Mouse (Mus musculus) hematopoietic stem cell, adult 5-6 weeks (primary cell): Measurements from ENCODE around the gene 2410141K09Rik. TPM values are rescaled to one million over a fixed set of nuclear protein-coding genes. Genes with fewer than 3 reads are reported as not detected.
"Not testable (repeated sequence)": the region's sequence is repeated elsewhere in the genome, so short reads cannot be mapped to it uniquely, and the experiment has no call there.

Experiments used
- ATAC-seq, 2 experiments: fragments of 125-278 bp in 1 of 2; replicated peaks in 1 of 2; 2 replicates each; pipeline ENCODE4 v1.8.0; 2016 to 2017; ENCODE audit warnings: inconsistent platforms in 2 of 2, mild to moderate bottlenecking in 2 of 2, moderate number of reproducible peaks in 2 of 2, low read depth in 1 of 2, moderate TSS enrichment in 1 of 2; ENCODE audit not compliant: low FRiP score in 2 of 2, poor library complexity in 2 of 2, severe bottlenecking in 2 of 2, insufficient read depth in 1 of 2, low TSS enrichment in 1 of 2
- total RNA-seq: library from RNA; stranded (forward); fragments of 172-1452, 232-1000 nt; gene quantifications from 2 replicates; pipeline ENCODE4 v1.2.3, GENCODE M21; 2017

Gene 2410141K09Rik
- total RNA-seq, result not detected in 2 replicates

GRCm38 (mm10) chr13:66441018-66441417 is at the start of gene 2410141K09Rik:
Gene 2410141K09Rik (minus strand): TSS chr13:66441118.
- ATAC-seq, result not testable (repeated sequence)

- ATAC-seq, result not testable (repeated sequence)
These were observed 14.1 kb downstream of the 2410141K09Rik start for GRCm38 (mm10) chr13:66426858-66427257.

- not testable (repeated sequence) for ATAC-seq
These were observed 26.0 kb downstream of the 2410141K09Rik start for GRCm38 (mm10) chr13:66414962-66415361.

Other genes starting within 250 kb of the 2410141K09Rik start
- gene Gm10772, start 213.5 kb downstream of the 2410141K09Rik start, total RNA-seq, result not detected in 2 replicates